Mouse (Mus musculus): Measurements from ENCODE around the gene Tbata. TPM values are rescaled to one million over a fixed set of nuclear protein-coding genes. Genes with fewer than 3 reads are reported as not detected.
A peak's percentile ranks its signal among the peaks of the same experiment; 100 is the strongest.

Tbata gene
- polyA plus RNA-seq, 1 experiment from 2014 or later = not detected

DNA sequence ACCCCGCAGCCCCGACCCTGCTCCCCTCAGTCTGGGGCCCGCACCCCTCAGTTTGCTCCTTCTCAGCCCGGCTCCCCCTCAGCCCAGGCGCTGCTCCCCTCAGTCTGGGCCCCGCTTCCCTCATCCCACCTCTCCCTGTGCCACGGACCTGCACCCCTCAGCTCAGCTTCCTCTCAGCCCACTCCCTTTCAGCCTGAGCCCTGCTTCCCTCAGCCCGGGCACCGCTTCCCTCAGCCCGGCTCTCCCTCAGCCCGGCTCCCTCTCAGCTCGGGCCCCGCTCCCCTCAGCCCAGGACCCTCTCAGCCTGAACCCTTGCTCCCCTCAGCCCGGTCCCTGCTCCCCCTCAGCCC, 25.0 kb upstream of the Tbata start:
- no peak; the same call in 1 of the 2 replicates for ATAC-seq (ENCODE audit: insufficient number of reproducible peaks, low FRiP score)
- Histone ChIP-seq H3K4me1 (replicated peaks) (peaks cover 5% of the 10 kb centered on the region), H3K4me3 (peak overlapping the region; percentile 72), H3K36me3 (0 out of 2 replicates have a peak, but pooled peaks cover 2% of the 10 kb centered on the region), H3K4me2 (peak overlapping the region; percentile 100), H3K9me3 (replicated peaks) (no peaks in the 10 kb centered on the region), H3K27me3 (replicated peaks) (no peaks in the 10 kb centered on the region), H3K9ac (peak overlapping the region; percentile 92), H3K27ac (ENCODE audit: poor library complexity, severe bottlenecking) (peak overlapping the region; percentile 94)
- 1% methylated on average over 14 of the region's 14 CpGs for WGBS

DNA sequence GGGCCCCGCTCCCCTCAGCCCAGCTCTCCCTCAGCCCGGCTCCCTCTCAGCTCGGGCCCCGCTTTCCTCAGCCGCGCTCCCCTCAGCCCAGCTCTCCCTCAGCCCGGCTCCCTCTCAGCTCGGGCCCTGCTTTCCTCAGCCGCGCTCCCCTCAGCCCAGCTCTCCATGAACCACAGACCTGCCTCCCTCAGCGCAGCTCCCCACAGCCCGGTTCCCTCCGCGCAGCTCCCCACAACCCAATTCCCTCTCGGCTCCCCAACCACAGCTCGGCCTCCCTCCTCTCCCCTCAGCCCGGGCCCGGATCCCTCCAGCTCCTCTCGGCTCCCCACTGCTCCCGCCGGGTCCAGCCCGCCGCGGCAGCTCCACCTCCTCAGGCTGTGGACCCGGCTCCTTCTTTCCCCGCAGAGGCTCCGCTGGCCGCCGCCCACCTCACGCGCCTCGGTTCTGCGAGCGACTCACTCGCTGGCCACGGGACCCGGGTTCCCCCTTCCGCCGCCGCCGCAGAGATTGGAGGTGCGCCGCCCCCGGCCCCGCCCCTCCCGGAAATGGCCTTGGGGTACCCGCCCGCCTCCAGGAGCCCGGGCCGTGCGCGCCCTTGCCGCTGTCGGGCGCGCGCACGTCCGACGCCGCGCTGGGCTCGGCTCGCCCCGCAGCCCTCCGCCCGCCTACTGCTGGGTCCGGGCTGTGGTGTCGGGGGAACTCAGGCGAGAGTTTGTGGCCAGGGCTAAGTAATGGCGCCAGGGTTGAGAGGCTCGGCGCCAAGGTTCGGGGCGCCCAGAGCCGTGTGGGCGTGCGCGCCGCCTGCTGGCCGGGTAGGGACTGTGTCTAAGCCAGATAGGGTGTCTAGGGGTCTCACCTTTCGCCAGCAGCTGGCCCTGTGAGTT, 24.4 kb upstream of the Tbata start, which contains the start of gene Sgpl1:
Sgpl1 (minus strand) TSS at position 547 of the 884 bp plus-strand sequence.
- Histone ChIP-seq H3K27ac (ENCODE audit: poor library complexity, severe bottlenecking) (peak within 1 kb of the TSS; percentile 94), H3K9ac (peak within 1 kb of the TSS; percentile 92), H3K4me2 (peak within 1 kb of the TSS; percentile 100), H3K27me3 (replicated peaks) (no peaks in the 10 kb centered on the region), H3K4me1 (replicated peaks) (peaks cover 5% of the 10 kb centered on the region), H3K4me3 (peak within 1 kb of the TSS; percentile 72), H3K36me3 (0 out of 2 replicates have a peak, but pooled peaks cover 2% of the 10 kb centered on the region), H3K9me3 (replicated peaks) (no peaks in the 10 kb centered on the region)
- under 1% methylated on average over 80 of the region's 82 CpGs for WGBS
- peak; percentile 88 for ATAC-seq (ENCODE audit: insufficient number of reproducible peaks, low FRiP score)

GRCm38 (mm10) chr10:61149476-61149875, 22.3 kb upstream of the Tbata start:
- Histone ChIP-seq H3K4me2 (no peak overlapping the region), H3K9ac (no peak overlapping the region), H3K9me3 (replicated peaks) (no peaks in the 10 kb centered on the region), H3K36me3 (no peaks in the 10 kb centered on the region), H3K4me3 (no peak overlapping the region), H3K27me3 (replicated peaks) (no peaks in the 10 kb centered on the region), H3K27ac (ENCODE audit: poor library complexity, severe bottlenecking) (no peak overlapping the region), H3K4me1 (replicated peaks) (peaks cover 13% of the 10 kb centered on the region)
- WGBS = 45% methylated on average over 3 of the region's 3 CpGs
- no peak for ATAC-seq (ENCODE audit: insufficient number of reproducible peaks, low FRiP score)

GRCm38 (mm10) chr10:61150616-61151015, 21.1 kb upstream of the Tbata start:
- Histone ChIP-seq H3K9ac (no peak overlapping the region), H3K36me3 (no peaks in the 10 kb centered on the region), H3K4me1 (replicated peaks) (peaks cover 10% of the 10 kb centered on the region), H3K27ac (ENCODE audit: poor library complexity, severe bottlenecking) (no peak overlapping the region), H3K4me3 (no peak overlapping the region), H3K27me3 (replicated peaks) (no peaks in the 10 kb centered on the region), H3K4me2 (no peak overlapping the region), H3K9me3 (replicated peaks) (no peaks in the 10 kb centered on the region)
- WGBS = 45% methylated on average over 6 of the region's 6 CpGs
- ATAC-seq (ENCODE audit: insufficient number of reproducible peaks, low FRiP score) = no peak

DNA sequence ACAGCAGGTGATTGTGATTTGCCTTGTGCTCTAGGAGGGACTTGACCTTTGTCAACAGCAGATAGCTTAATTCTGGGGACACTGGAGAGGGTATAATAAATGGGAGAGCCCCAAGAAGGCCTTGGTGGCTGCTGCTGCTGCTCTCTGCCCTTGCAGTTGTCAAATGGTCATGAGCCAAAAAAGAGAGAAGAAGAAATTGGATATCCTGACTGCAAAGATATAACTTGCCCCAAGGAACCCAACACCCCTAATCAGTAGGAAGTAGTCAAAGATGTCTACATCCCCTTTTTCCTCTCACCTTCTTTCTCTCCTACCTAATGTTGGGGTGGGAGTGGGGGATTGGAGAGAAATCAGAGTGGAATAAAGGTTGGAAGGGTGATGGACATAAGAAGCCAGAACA, 19.6 kb upstream of the Tbata start:
- no peak overlapping the region for H3K9ac ChIP-seq
- H3K36me3 ChIP-seq = no peaks in the 10 kb centered on the region
- peaks cover 8% of the 10 kb centered on the region for H3K4me1 ChIP-seq (replicated peaks)
- no peak for ATAC-seq (ENCODE audit: insufficient number of reproducible peaks, low FRiP score)
- H3K4me3 ChIP-seq = no peak overlapping the region
- H3K4me2 ChIP-seq = no peak overlapping the region
- no peak overlapping the region for H3K27ac ChIP-seq (ENCODE audit: poor library complexity, severe bottlenecking)
- no peaks in the 10 kb centered on the region for H3K27me3 ChIP-seq (replicated peaks)
- no peaks in the 10 kb centered on the region for H3K9me3 ChIP-seq (replicated peaks)

DNA sequence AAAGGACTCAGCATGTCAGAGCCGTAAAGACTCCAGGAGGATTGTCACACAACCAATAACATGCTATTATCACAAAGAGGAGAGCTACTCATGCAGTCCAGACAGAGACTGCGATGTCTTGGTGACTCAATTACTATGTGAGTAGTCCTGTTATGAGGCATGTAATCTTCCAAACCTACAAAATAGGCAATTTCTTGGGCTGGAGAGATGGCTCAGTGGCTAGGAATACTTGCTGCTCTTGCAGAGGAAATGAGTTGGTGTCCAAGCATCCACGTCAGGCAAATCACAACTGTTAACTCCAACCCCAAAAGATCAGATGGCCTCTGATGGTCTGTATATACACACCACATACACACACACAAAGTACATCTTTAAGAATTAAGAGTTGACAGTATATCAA, 16.1 kb upstream of the Tbata start:
- Histone ChIP-seq H3K4me1 (replicated peaks) (peaks cover 8% of the 10 kb centered on the region), H3K4me2 (no peak overlapping the region), H3K27me3 (replicated peaks) (no peaks in the 10 kb centered on the region), H3K27ac (ENCODE audit: poor library complexity, severe bottlenecking) (no peak overlapping the region), H3K4me3 (no peak overlapping the region), H3K36me3 (no peaks in the 10 kb centered on the region), H3K9ac (no peak overlapping the region), H3K9me3 (replicated peaks) (no peaks in the 10 kb centered on the region)
- WGBS = 69% methylated on average over 3 of the region's 3 CpGs
- ATAC-seq (ENCODE audit: insufficient number of reproducible peaks, low FRiP score) = no peak

- H3K4me3 ChIP-seq = no peak overlapping the region
- H3K27ac ChIP-seq (ENCODE audit: poor library complexity, severe bottlenecking) = no peak overlapping the region
- H3K4me2 ChIP-seq = no peak overlapping the region
- H3K27me3 ChIP-seq (replicated peaks) = no peaks in the 10 kb centered on the region
- H3K4me1 ChIP-seq (replicated peaks) = peaks cover 8% of the 10 kb centered on the region
- no peaks in the 10 kb centered on the region for H3K36me3 ChIP-seq
- H3K9me3 ChIP-seq (replicated peaks) = no peaks in the 10 kb centered on the region
- H3K9ac ChIP-seq = no peak overlapping the region
- 83% methylated on average over 2 of the region's 2 CpGs for WGBS
- no peak for ATAC-seq (ENCODE audit: insufficient number of reproducible peaks, low FRiP score)
Observed at GRCm38 (mm10) chr10:61156453-61156852, 15.3 kb upstream of the Tbata start.

DNA sequence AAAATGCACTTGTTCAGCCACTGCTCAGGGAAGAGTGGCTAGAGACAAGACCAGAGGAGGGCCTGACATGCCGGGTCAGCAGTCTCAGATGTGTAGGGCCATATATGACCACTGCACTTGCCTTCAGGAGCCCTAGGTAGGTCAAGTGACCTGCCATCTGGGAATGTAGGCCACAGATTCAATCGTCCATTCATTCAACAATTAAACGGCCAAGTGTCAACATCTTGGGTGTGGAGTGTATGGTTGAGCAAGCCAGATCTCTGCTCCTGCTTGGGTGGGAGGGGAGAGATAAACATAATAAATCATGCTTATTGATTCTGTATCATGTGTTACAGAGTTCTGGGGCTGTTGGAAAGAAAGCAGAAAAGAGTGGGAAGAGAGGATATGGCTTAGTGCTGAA, 13.2 kb upstream of the Tbata start:
- Histone ChIP-seq H3K9ac (no peak overlapping the region), H3K36me3 (no peaks in the 10 kb centered on the region), H3K4me2 (no peak overlapping the region), H3K27ac (ENCODE audit: poor library complexity, severe bottlenecking) (no peak overlapping the region), H3K27me3 (replicated peaks) (no peaks in the 10 kb centered on the region), H3K4me3 (no peak overlapping the region), H3K4me1 (replicated peaks) (peaks cover 5% of the 10 kb centered on the region), H3K9me3 (replicated peaks) (no peaks in the 10 kb centered on the region)
- 74% methylated on average over 3 of the region's 3 CpGs for WGBS
- ATAC-seq (ENCODE audit: insufficient number of reproducible peaks, low FRiP score) = no peak

GRCm38 (mm10) chr10:61160089-61160488, 11.7 kb upstream of the Tbata start:
- Histone ChIP-seq H3K27me3 (replicated peaks) (no peaks in the 10 kb centered on the region), H3K9me3 (replicated peaks) (no peaks in the 10 kb centered on the region), H3K36me3 (no peaks in the 10 kb centered on the region), H3K4me1 (replicated peaks) (no peaks in the 10 kb centered on the region), H3K4me3 (no peak overlapping the region), H3K9ac (no peak overlapping the region), H3K4me2 (no peak overlapping the region), H3K27ac (ENCODE audit: poor library complexity, severe bottlenecking) (no peak overlapping the region)
- WGBS = 71% methylated on average over 7 of the region's 7 CpGs
- no peak for ATAC-seq (ENCODE audit: insufficient number of reproducible peaks, low FRiP score)

DNA sequence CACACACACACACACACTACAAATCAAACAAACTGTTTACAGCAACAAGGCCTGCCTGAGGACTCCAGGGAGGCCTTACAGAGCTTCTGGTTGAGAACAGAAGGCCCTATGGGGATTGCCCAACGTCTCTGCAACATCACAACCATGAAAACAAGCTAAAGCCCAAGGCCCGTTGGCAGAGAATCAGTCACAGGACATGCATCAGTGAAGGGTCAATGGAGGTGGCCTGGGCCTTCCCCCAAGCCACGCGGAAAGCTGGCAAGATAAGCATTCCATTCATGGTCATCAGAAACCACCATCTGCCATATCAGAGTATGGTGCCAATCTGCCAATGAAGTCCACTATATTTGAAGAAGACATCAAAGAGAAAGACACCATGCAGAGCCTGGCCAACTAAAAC, 11.1 kb upstream of the Tbata start:
- ATAC-seq (ENCODE audit: insufficient number of reproducible peaks, low FRiP score) = no peak
- 73% methylated on average over 4 of the region's 4 CpGs for WGBS

DNA sequence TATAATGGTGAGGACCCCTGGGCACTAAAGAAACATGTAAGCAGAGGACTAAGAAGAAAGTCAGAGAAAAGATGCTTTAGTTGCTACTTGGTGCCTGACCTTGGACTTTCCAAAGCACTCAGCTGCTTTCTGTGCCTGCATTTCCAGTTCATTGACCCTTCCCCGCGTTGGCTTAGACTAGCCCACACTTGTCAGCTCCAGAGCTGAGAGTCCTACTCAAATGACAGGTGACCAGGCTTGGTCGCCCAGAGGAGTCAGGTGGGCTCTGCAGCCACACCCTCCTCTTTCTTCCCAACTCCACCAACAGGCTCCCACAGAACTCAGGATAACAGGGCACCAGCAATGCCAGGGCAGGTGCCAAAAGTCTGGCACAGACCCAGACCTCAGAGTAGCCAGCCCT, 9.4 kb upstream of the Tbata start:
- Histone ChIP-seq H3K27me3 (replicated peaks) (no peaks in the 10 kb centered on the region), H3K4me1 (replicated peaks) (no peaks in the 10 kb centered on the region)
- no peak for ATAC-seq (ENCODE audit: insufficient number of reproducible peaks, low FRiP score)

More for the DNA sequence above, 11.1 kb upstream of the Tbata start:
- Histone ChIP-seq H3K27me3 (replicated peaks) (no peaks in the 10 kb centered on the region), H3K4me2 (no peak overlapping the region), H3K4me3 (no peak overlapping the region), H3K27ac (ENCODE audit: poor library complexity, severe bottlenecking) (no peak overlapping the region), H3K4me1 (replicated peaks) (no peaks in the 10 kb centered on the region), H3K9ac (no peak overlapping the region), H3K36me3 (no peaks in the 10 kb centered on the region), H3K9me3 (replicated peaks) (no peaks in the 10 kb centered on the region)

More for the DNA sequence above, 9.4 kb upstream of the Tbata start:
- Histone ChIP-seq H3K9me3 (replicated peaks) (no peaks in the 10 kb centered on the region), H3K9ac (no peak overlapping the region), H3K4me2 (no peak overlapping the region), H3K27ac (ENCODE audit: poor library complexity, severe bottlenecking) (no peak overlapping the region), H3K36me3 (no peaks in the 10 kb centered on the region), H3K4me3 (no peak overlapping the region)
- 67% methylated on average over 3 of the region's 3 CpGs for WGBS
